Mouse (Mus musculus): ENCODE measurements around the gene Mapk8ip1. TPM values are rescaled to one million over a fixed set of nuclear protein-coding genes. Genes with fewer than 3 reads are reported as not detected.

The Mapk8ip1 gene
- total RNA-seq, 2 experiments from 2014 or later: 336 to 345 TPM

- DNase-seq: no peak
These were observed 10.7 kb downstream of the Mapk8ip1 start for GRCm38 (mm10) chr2:92390206-92390930.

- DNase-seq: no peak
These were observed 11.4 kb downstream of the Mapk8ip1 start for GRCm38 (mm10) chr2:92389645-92390044.

GRCm38 (mm10) chr2:92388891-92389641 lies 12.0 kb downstream of the Mapk8ip1 start:
- peak; percentile 89 to 94 for DNase-seq

GRCm38 (mm10) chr2:92388081-92388517 lies 13.0 kb downstream of the Mapk8ip1 start:
- no peak for DNase-seq

- peak in 1 of 2 experiments; percentile 60 for DNase-seq
These were observed 13.4 kb downstream of the Mapk8ip1 start for GRCm38 (mm10) chr2:92387646-92388045.

GRCm38 (mm10) chr2:92386821-92387570 lies 14.1 kb downstream of the Mapk8ip1 start:
- no peak for DNase-seq

GRCm38 (mm10) chr2:92385113-92386051 lies 15.7 kb downstream of the Mapk8ip1 start:
- no peak for DNase-seq

GRCm38 (mm10) chr2:92384101-92384500 lies 17.0 kb downstream of the Mapk8ip1 start:
- no peak for DNase-seq

GRCm38 (mm10) chr2:92382759-92383158 lies 18.3 kb downstream of the Mapk8ip1 start:
- no peak for DNase-seq

- DNase-seq: no peak
These were observed 19.0 kb downstream of the Mapk8ip1 start, which contains the start of gene 1700029I15Rik for GRCm38 (mm10) chr2:92381901-92382588. TSS of gene 1700029I15Rik (plus strand) at chr2:92382538.

- no peak for DNase-seq
These were observed 19.9 kb downstream of the Mapk8ip1 start for GRCm38 (mm10) chr2:92381161-92381560.

- no peak for DNase-seq
These were observed 20.5 kb downstream of the Mapk8ip1 start for GRCm38 (mm10) chr2:92380495-92381050.

GRCm38 (mm10) chr2:92379783-92380494 lies 21.1 kb downstream of the Mapk8ip1 start:
- no peak for DNase-seq

GRCm38 (mm10) chr2:92377320-92377719 lies 23.7 kb downstream of the Mapk8ip1 start:
- no peak for DNase-seq

GRCm38 (mm10) chr2:92376300-92376699 lies 24.8 kb downstream of the Mapk8ip1 start:
- no peak for DNase-seq

- no peak for DNase-seq
These were observed 25.3 kb downstream of the Mapk8ip1 start for GRCm38 (mm10) chr2:92375788-92376187.

GRCm38 (mm10) chr2:92375099-92375623 lies 25.9 kb downstream of the Mapk8ip1 start:
- peak; percentile 96 to 97 for DNase-seq

- no peak for DNase-seq
These were observed 26.5 kb downstream of the Mapk8ip1 start, which contains the start of the genes Pex16 and Large2 for GRCm38 (mm10) chr2:92374514-92374913. TSS of gene Pex16 (plus strand) at chr2:92374676. TSS of gene Large2 (minus strand) at chr2:92374869.

- no peak for DNase-seq
These were observed 27.6 kb downstream of the Mapk8ip1 start for GRCm38 (mm10) chr2:92373437-92373813.

Data from layer of hippocampus, postnatal 36 days (tissue).